ENCODE assay signal across 19 mouse cellular contexts in the genomic region with DNA sequence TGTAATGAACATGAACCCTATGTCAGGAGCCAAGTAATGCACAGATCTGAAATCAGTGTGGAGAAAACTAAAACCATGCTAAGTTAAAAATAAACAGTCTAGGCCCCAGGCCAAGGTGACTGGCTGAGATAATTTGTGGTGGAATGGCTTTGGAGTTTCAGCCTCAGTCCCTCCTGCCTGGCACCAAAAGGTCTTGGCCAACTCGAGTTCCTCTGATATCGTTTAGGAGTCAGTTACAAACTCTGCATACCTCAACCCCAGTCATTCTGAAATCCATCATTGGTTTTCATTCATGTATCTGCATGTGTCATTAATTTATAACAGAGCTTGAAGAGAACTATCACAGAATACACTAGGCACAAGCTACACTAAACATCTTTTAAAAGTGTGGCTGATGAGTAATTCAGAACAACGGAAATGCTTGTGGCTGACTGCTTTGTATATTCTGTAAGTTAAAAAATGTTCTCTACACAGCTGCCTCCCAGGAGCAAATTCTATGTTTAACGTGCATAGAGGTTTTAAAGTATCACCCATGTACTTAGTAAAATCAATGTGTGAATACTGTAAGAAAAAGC.
A peak's percentile ranks its signal among the peaks of the same experiment; 100 is the strongest.
DNase-seq lines count a peak whose midpoint lies in the region; ATAC-seq lines count a peak whose summit lies in the region.
"Had no signal": no experiment of that assay in that cellular context is flagged by ENCODE, and none has a peak within 500 bp of the region (broad histone marks: within the 10 kb centered on the region; RNA-seq: fewer than 3 reads in every experiment).

No protein-coding gene starts in this region.

- ATAC-seq in heart, embryonic 15.5 days (replicated peaks; ENCODE audit: insufficient number of reproducible peaks, insufficient read depth, low FRiP score, low read depth): peak; percentile 60; the same call in 1 of the 2 replicates
- ATAC-seq in megakaryocyte-erythroid progenitor cell, adult 5-6 weeks (replicated peaks; ENCODE audit: low FRiP score, low TSS enrichment, poor library complexity, severe bottlenecking): 0 out of 2 replicates have a peak, but pooled peaks have one; percentile 37
- ATAC-seq: forebrain, embryonic 15.5 days; intestine, embryonic 15.5 days; liver, postnatal 0 days had no signal

- H3K4me1 ChIP-seq in heart, embryonic 15.5 days (replicated peaks): peaks cover 12% of the 10 kb centered on the region
- H3K4me1 ChIP-seq: forebrain, embryonic 15.5 days; intestine, embryonic 15.5 days; kidney, embryonic 15.5 days; limb, embryonic 15.5 days had no signal

- H3K4me2 ChIP-seq in heart, embryonic 15.5 days: no peak overlapping the region
- H3K4me2 ChIP-seq: forebrain, embryonic 15.5 days; intestine, embryonic 15.5 days; kidney, embryonic 15.5 days; limb, embryonic 15.5 days had no signal

- H3K36me3 ChIP-seq in heart, embryonic 15.5 days: no peaks in the 10 kb centered on the region
- H3K36me3 ChIP-seq: forebrain, embryonic 15.5 days; intestine, embryonic 15.5 days; kidney, embryonic 15.5 days; limb, embryonic 15.5 days had no signal

- DNase-seq in adrenal gland, adult 2 months: peak; percentile 40
- no peak for DNase-seq in adrenal gland, postnatal 4 days (ENCODE audit: low spot score in 2 of 2)
- no peak for DNase-seq in heart, postnatal 36 days
- peak; percentile 4 for DNase-seq in adrenal gland, postnatal 25 days
- DNase-seq in lung, postnatal 14 days: no peak
- no peak for DNase-seq in cerebellum, postnatal 4 days (ENCODE audit: low spot score in 2 of 2)
- DNase-seq: B cell, adult 2 months; cerebellum, adult 18-20 months; gastrocnemius, postnatal 14 days; liver, postnatal 0 days; midbrain, embryonic 14.5 days; thymus, postnatal 25 days had no signal

- no peaks in the 10 kb centered on the region for H3K27me3 ChIP-seq in heart, embryonic 15.5 days
- H3K27me3 ChIP-seq: forebrain, embryonic 15.5 days; intestine, embryonic 15.5 days; kidney, embryonic 15.5 days; limb, embryonic 15.5 days had no signal

- H3K4me3 ChIP-seq in heart, embryonic 15.5 days: no peak overlapping the region
- H3K4me3 ChIP-seq: forebrain, embryonic 15.5 days; intestine, embryonic 15.5 days; kidney, embryonic 15.5 days; limb, embryonic 15.5 days had no signal

- intact Hi-C loops in heart, postnatal 36 days (cut with DNase I): no loop called here

- no peaks in the 10 kb centered on the region for H3K9me3 ChIP-seq in heart, embryonic 15.5 days (replicated peaks)
- H3K9me3 ChIP-seq: forebrain, embryonic 15.5 days; intestine, embryonic 15.5 days; kidney, embryonic 15.5 days; limb, embryonic 15.5 days had no signal

- H3K9ac ChIP-seq in heart, embryonic 15.5 days: no peak overlapping the region
- H3K9ac ChIP-seq: forebrain, embryonic 15.5 days; intestine, embryonic 15.5 days; kidney, embryonic 15.5 days; limb, embryonic 15.5 days; liver, postnatal 0 days had no signal

- peak overlapping the region; percentile 66 for H3K27ac ChIP-seq in heart, embryonic 15.5 days
- H3K27ac ChIP-seq: forebrain, embryonic 15.5 days; intestine, embryonic 15.5 days; kidney, embryonic 15.5 days; limb, embryonic 15.5 days; macrophage had no signal

- WGBS in heart, embryonic 15.5 days: 31% methylated on average over 4 of the region's 4 CpGs

Comparison
In these comparisons a context has a peak if more than half of its experiments do, and no peak if none do; other contexts are left out.
1. DNase-seq: peak in adrenal gland, adult 2 months (single experiment) and adrenal gland, postnatal 25 days (single experiment); none in adrenal gland, postnatal 4 days (0 of 2), heart, postnatal 36 days (0 of 2), lung, postnatal 14 days (single experiment) and cerebellum, postnatal 4 days (0 of 2).